Mouse (Mus musculus) ES-E14 (cell line): ENCODE data around the gene Cpb2.

Experiments used
- CHD2 ChIP-seq: IDR thresholded peaks from 2 replicates; pipeline ENCODE4 v1.6.1; 2014; ENCODE audit warnings: mild to moderate bottlenecking, low read depth, low read length, inconsistent platforms
- HCFC1 ChIP-seq: IDR thresholded peaks from 2 replicates; pipeline ENCODE4 v1.6.1; 2012; ENCODE audit warnings: low read length, inconsistent platforms, borderline replicate concordance; ENCODE audit not compliant: insufficient read depth
- MAFK ChIP-seq: IDR thresholded peaks from 2 replicates; pipeline ENCODE4 v1.6.1; 2014; ENCODE audit warnings: mild to moderate bottlenecking, low read depth, low read length, inconsistent platforms; ENCODE audit not compliant: insufficient read depth
- ZC3H11A ChIP-seq: IDR thresholded peaks from 2 replicates; pipeline ENCODE4 v1.6.1; 2012; ENCODE audit warnings: low read depth, mild to moderate bottlenecking, inconsistent platforms, low read length, borderline replicate concordance
- ZNF384 ChIP-seq: IDR thresholded peaks from 2 replicates; pipeline ENCODE4 v1.6.1; 2012; ENCODE audit warnings: low read depth, low read length, inconsistent platforms

GRCm38 (mm10) chr14:75222386-75222785, 19.7 kb upstream of the Cpb2 start:
- TF ChIP-seq CHD2 (no peak), ZC3H11A (no peak), ZNF384 (no peak), HCFC1 (no peak), MAFK (no peak)
